Mouse (Mus musculus) naive thymus-derived CD4-positive, alpha-beta T cell, adult 2 months (primary cell): Measurements from ENCODE around the gene Agtr2.
"Not testable (repeated sequence)": the region's sequence is repeated elsewhere in the genome, so short reads cannot be mapped to it uniquely, and the experiment has no call there.

Experiments
- DNase-seq: peaks from one replicate; pipeline ENCODE4 v3.0.0-alpha.2; 2011; ENCODE audit warnings: low read depth

Agtr2 gene

DNA sequence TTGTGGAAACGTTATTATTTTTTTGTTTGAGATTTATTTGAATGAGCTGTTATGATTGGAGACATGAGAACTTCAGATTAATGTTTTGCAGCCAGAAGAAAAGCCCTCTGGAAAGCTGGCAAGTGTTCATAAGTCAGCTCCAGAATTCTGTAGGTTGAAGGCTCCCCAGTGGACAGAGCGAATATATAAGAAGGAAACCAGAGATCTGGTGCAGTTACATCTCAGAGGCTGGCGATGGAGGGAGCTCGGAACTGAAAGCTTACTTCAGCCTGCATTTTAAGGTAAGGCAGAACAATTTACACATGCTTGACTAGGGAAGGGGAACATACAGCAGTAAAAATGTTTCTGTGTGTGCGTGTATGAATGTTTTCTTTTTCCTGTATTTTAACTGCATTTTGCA lies at the start of gene Agtr2:
Agtr2 (plus strand) TSS at position 131 of the 400 bp plus-strand sequence.
- no peak for DNase-seq

DNA sequence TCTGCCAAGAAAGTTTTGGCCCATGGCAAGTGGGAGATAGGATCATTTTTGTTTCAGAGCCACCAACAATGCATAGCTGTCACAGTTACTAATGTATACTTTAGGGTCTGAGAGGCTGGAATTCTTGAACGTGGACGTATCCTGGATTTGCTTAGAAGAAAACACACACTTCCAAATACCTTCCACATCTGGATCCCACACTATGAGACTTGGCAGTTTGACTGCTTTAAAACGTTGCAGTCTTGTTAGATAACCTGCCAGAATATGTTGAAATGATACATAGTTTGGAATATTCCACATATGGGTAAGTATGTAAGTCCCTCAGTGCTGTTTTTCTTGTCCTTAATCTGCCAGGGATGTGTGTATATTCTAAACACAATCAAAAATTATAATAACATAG lies 31.8 kb upstream of the Agtr2 start:
- no peak for DNase-seq

DNA sequence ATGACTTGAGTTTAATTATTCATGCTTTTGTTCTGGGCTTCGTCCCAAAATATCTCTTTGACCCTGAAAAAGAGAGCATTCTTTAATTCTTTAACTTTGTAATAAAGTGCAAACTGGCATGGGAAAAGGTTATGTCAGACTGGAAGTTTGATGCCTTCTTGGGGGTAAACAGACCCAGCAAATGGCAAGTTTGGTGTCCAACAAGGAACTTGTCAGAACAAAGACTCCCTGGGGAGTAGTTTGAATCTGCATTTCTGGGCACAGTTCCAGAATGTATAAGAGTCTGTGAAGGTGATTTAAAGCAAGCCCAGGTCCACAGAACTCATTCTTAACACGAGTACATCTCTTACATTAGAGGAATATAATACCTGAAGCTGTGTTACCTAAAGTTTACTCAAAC lies 3.8 kb downstream of the Agtr2 start:
- DNase-seq, result no peak

DNA sequence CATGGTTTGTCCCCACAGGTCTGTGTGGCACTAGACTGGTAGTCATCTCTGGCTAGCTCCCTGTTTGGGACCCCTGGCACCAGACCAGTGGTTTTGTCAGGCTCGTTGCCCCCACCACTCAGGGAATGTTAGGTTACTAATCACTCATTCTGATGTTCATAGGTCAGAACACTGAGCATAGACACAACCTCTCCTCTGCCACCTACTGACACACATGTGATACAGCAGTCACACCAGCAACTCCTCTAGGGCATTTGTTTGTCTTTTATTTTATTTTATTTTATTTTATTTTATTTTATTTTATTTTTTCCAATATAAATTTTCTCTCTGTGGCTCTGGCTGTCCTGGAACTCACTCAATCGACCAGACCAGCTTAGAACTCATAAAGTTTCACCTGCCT lies 15.9 kb downstream of the Agtr2 start:
- no peak for DNase-seq

DNA sequence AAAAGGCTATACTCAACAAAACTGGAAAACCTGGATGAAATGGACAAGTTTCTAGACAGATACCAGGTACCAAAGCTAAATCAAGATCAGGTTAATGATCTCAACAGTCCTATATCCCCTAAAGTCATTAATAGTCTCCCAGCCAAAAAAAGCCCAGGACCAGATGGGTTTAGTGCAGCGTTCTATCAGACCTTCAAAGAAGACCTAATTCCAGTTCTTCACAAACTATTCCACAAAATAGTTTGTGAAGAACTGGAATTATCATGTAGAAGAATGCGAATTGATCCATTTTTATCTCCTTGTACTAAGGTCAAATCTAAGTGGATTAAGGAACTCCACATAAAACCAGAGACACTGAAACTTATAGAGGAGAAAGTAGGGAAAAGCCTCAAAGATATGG lies 23.0 kb downstream of the Agtr2 start:
- not testable (repeated sequence) for DNase-seq

DNA sequence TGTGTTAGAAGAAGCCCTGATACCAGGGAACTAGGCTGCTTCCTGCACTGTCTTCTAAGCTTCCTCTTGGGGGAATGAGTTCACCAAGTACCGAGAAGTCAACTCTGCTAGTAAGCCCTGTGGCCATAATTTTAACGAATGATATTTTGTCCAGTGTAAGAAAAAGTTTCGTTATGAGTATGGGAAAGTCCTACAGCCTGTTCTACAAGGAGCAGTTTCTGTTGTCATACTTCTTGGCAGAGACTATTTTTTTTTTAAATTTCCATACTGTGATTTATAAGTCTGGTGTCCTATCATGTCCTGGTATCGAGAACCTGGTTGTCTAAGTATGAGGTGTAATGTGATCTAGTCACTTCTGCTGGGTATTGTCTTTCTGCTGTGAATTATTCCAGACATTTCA lies 38.2 kb downstream of the Agtr2 start:
- no peak for DNase-seq
